Mouse (Mus musculus): ENCODE measurements around the gene Mfsd5.

DNA sequence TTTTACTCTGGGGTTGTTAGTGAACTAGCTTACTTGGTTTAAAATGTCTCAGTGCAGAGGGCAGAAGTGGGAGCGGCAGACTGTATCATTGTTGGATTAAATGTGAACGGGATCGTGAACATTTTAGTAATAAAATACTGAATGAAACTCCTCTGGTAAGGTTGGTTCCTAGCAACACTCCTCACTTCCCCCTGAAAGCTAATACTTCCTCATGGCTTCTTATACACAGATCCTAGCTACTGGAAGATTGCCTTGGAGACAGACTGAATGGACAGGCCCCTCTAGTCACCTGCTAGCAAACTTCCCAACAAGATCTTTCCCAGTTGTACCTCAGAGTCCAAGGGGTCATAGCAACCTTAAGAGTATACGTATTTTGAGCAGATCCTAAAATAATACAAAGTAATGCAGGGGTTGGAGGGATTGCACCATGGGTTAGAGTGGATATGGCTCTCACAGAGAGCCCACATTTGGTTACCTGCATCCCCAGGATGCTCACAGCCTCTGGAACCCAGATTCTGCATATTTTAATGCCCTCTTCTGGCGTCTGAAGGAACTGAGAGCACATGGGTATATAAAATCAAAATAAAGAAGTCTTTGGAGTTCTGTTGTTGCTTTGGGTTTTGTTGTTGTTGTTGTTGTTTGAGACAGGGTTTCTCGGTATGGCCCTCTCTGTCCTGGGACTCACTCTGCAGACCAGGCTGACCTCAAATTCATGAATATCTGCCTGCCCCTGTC is 5.1 kb upstream of the Mfsd5 start:
- TF ChIP-seq CTCF (IDR thresholded peaks at IDR 0.05; ENCODE audit: insufficient read depth, low read depth, low read length) (no peak), POLR2A (IDR thresholded peaks at IDR 0.05; ENCODE audit: insufficient read depth, low read depth, low read length) (no peak)

All from olfactory bulb, adult 2 months (tissue).